Mouse (Mus musculus) lung, postnatal 4 days (tissue): ENCODE data around the gene Tgfbr3.
A peak's percentile ranks its signal among the peaks of the same experiment; 100 is the strongest.

Experiments used
- DNase-seq, 2 experiments: peaks; one replicate each; pipeline ENCODE4 v3.0.0; 2021

The Tgfbr3 gene

GRCm38 (mm10) chr5:107204306-107204705 lies 85.1 kb downstream of the Tgfbr3 start:
- no peak for DNase-seq

- peak; percentile 45 to 69 for DNase-seq
Measured at GRCm38 (mm10) chr5:107202801-107203559, 86.4 kb downstream of the Tgfbr3 start.

GRCm38 (mm10) chr5:107201509-107202182 lies 87.8 kb downstream of the Tgfbr3 start:
- DNase-seq, result no peak

- peak; percentile 57 to 76 for DNase-seq
Measured at GRCm38 (mm10) chr5:107200853-107201341, 88.5 kb downstream of the Tgfbr3 start.

- no peak for DNase-seq
Measured at GRCm38 (mm10) chr5:107200221-107200635, 89.2 kb downstream of the Tgfbr3 start.

- no peak for DNase-seq
Measured at GRCm38 (mm10) chr5:107195751-107196395, 93.6 kb downstream of the Tgfbr3 start.

GRCm38 (mm10) chr5:107193160-107193559 lies 96.3 kb downstream of the Tgfbr3 start:
- no peak for DNase-seq

- DNase-seq, result no peak
Measured at GRCm38 (mm10) chr5:107192372-107192771, 97.1 kb downstream of the Tgfbr3 start.

- DNase-seq, result no peak
Measured at GRCm38 (mm10) chr5:107188551-107188950, 100.9 kb downstream of the Tgfbr3 start.

GRCm38 (mm10) chr5:107186206-107186605 lies 103.2 kb downstream of the Tgfbr3 start:
- DNase-seq, result no peak

GRCm38 (mm10) chr5:107184158-107184883 lies 105.1 kb downstream of the Tgfbr3 start:
- DNase-seq, result no peak

GRCm38 (mm10) chr5:107183537-107183936 lies 105.9 kb downstream of the Tgfbr3 start:
- no peak for DNase-seq

GRCm38 (mm10) chr5:107182721-107183120 lies 106.7 kb downstream of the Tgfbr3 start:
- DNase-seq, result no peak

GRCm38 (mm10) chr5:107181820-107182219 lies 107.6 kb downstream of the Tgfbr3 start:
- no peak for DNase-seq

GRCm38 (mm10) chr5:107179194-107179593 lies 110.2 kb downstream of the Tgfbr3 start:
- no peak for DNase-seq

- DNase-seq, result no peak
Measured at GRCm38 (mm10) chr5:107177791-107178190, 111.6 kb downstream of the Tgfbr3 start.

- DNase-seq, result peak in 1 of 2 experiments; percentile 50
Measured at GRCm38 (mm10) chr5:107177248-107177647, 112.2 kb downstream of the Tgfbr3 start.

- DNase-seq, result peak in 1 of 2 experiments; percentile 46
Measured at GRCm38 (mm10) chr5:107176796-107177195, 112.6 kb downstream of the Tgfbr3 start.

- no peak for DNase-seq
Measured at GRCm38 (mm10) chr5:107176196-107176595, 113.2 kb downstream of the Tgfbr3 start.

- DNase-seq, result no peak
Measured at GRCm38 (mm10) chr5:107174188-107174587, 115.2 kb downstream of the Tgfbr3 start.

GRCm38 (mm10) chr5:107173483-107173882 lies 115.9 kb downstream of the Tgfbr3 start:
- no peak for DNase-seq

- DNase-seq, result no peak
Measured at GRCm38 (mm10) chr5:107171861-107172260, 117.6 kb downstream of the Tgfbr3 start.

GRCm38 (mm10) chr5:107169796-107170195 lies 119.6 kb downstream of the Tgfbr3 start:
- no peak for DNase-seq
